Mouse (Mus musculus) CD4-positive, CD25-positive, alpha-beta regulatory T cell, adult 4 months (primary cell): ENCODE data around the gene Ddr2. TPM values are rescaled to one million over a fixed set of nuclear protein-coding genes. Genes with fewer than 3 reads are reported as not detected.
"Not testable (repeated sequence)": the region's sequence is repeated elsewhere in the genome, so short reads cannot be mapped to it uniquely, and the experiment has no call there.

Experiments used
- ATAC-seq: one replicate; pipeline ENCODE4 v1.8.0; 2017
- polyA plus RNA-seq, 2 experiments: library from polyadenylated mRNA; unstranded; fragments of 100-300 nt; shearing (Covaris generic); gene quantifications; one replicate each; pipeline ENCODE4 v1.2.1; 2017

The Ddr2 gene
- polyA plus RNA-seq, 2 experiments from 2014 or later = not detected

GRCm38 (mm10) chr1:170034961-170035360, 75.6 kb downstream of the Ddr2 start:
- ATAC-seq = no peak

GRCm38 (mm10) chr1:170031656-170032055, 78.9 kb downstream of the Ddr2 start:
- no peak for ATAC-seq

GRCm38 (mm10) chr1:170014784-170015183, 95.8 kb downstream of the Ddr2 start:
- ATAC-seq = no peak

- ATAC-seq = no peak
Observed at GRCm38 (mm10) chr1:170010716-170011505, 99.7 kb downstream of the Ddr2 start.

- no peak for ATAC-seq
Observed at GRCm38 (mm10) chr1:170009296-170009695, 101.3 kb downstream of the Ddr2 start.

GRCm38 (mm10) chr1:170008432-170009220, 101.9 kb downstream of the Ddr2 start:
- no peak for ATAC-seq

- ATAC-seq = no peak
Observed at GRCm38 (mm10) chr1:170006516-170006915, 104.0 kb downstream of the Ddr2 start.

GRCm38 (mm10) chr1:170005297-170005696, 105.3 kb downstream of the Ddr2 start:
- ATAC-seq = no peak

- ATAC-seq = not testable (repeated sequence)
Observed at GRCm38 (mm10) chr1:169993901-169994300, 116.7 kb downstream of the Ddr2 start.

GRCm38 (mm10) chr1:169986166-169986565, 124.4 kb downstream of the Ddr2 start:
- ATAC-seq = no peak

GRCm38 (mm10) chr1:169977621-169978020, 132.9 kb downstream of the Ddr2 start:
- no peak for ATAC-seq

GRCm38 (mm10) chr1:169971998-169972397, 138.6 kb downstream of the Ddr2 start:
- ATAC-seq = no peak

- ATAC-seq = no peak
Observed at GRCm38 (mm10) chr1:169970936-169971335, 139.6 kb downstream of the Ddr2 start.

GRCm38 (mm10) chr1:169969516-169969886, 141.1 kb downstream of the Ddr2 start:
- ATAC-seq = peak; percentile 13

GRCm38 (mm10) chr1:169968792-169969515, 141.6 kb downstream of the Ddr2 start, which contains the start of gene Hsd17b7:
Gene Hsd17b7, minus strand, starts transcription at chr1:169969241.
- peak; percentile 98 for ATAC-seq

GRCm38 (mm10) chr1:169953106-169953505, 157.5 kb downstream of the Ddr2 start:
- no peak for ATAC-seq

GRCm38 (mm10) chr1:169952636-169953035, 157.9 kb downstream of the Ddr2 start:
- ATAC-seq = no peak

- no peak for ATAC-seq
Observed at GRCm38 (mm10) chr1:169951561-169951960, 159.0 kb downstream of the Ddr2 start.

- no peak for ATAC-seq
Observed at GRCm38 (mm10) chr1:169950651-169951050, 159.9 kb downstream of the Ddr2 start.

- ATAC-seq = no peak
Observed at GRCm38 (mm10) chr1:169949981-169950380, 160.6 kb downstream of the Ddr2 start.

- ATAC-seq = no peak
Observed at GRCm38 (mm10) chr1:169948866-169949265, 161.7 kb downstream of the Ddr2 start.

- ATAC-seq = no peak
Observed at GRCm38 (mm10) chr1:169948280-169948679, 162.3 kb downstream of the Ddr2 start.

GRCm38 (mm10) chr1:169947654-169948053, 162.9 kb downstream of the Ddr2 start:
- ATAC-seq = no peak
